Mouse (Mus musculus) ES-Bruce4 (cell line): ENCODE results near the gene Gm45618.

ENCODE experiments used
- EP300 ChIP-seq: IDR thresholded peaks from 2 replicates; pipeline ENCODE4 v1.6.1; 2011; ENCODE audit warnings: low read depth, low read length; ENCODE audit not compliant: insufficient read depth
- POLR2A ChIP-seq: IDR thresholded peaks from one replicate; pipeline ENCODE4 v1.8.1; 2011; ENCODE audit warnings: low read length; ENCODE audit not compliant: insufficient read depth

- TF ChIP-seq EP300 (no peak), POLR2A (no peak)
These were observed 48.8 kb downstream of the Gm45618 start for GRCm38 (mm10) chr7:142071717-142072116.
